Mouse (Mus musculus): ENCODE measurements around the gene Slc7a15. TPM values are rescaled to one million over a fixed set of nuclear protein-coding genes. Genes with fewer than 3 reads are reported as not detected.
"Not testable (repeated sequence)": the region's sequence is repeated elsewhere in the genome, so short reads cannot be mapped to it uniquely, and the experiment has no call there.

The Slc7a15 gene
- polyA plus RNA-seq (2012; fragmentation: generic; extraction: Trizol), result 0.06 TPM

GRCm38 (mm10) chr12:8598966-8599365, at the start of gene Slc7a15:
Gene Slc7a15, minus strand, starts transcription at chr12:8599066.
- not testable (repeated sequence) for H3K4me2 ChIP-seq (ENCODE audit: low read depth); H3K27me3 ChIP-seq (ENCODE audit: control insufficient read depth, insufficient read depth, insufficient read length); H3ac ChIP-seq (ENCODE audit: control insufficient read depth, insufficient read length); H3K79me2 ChIP-seq (ENCODE audit: control insufficient read depth, insufficient read depth); H3K4me3 ChIP-seq; H3K36me3 ChIP-seq (ENCODE audit: control insufficient read depth, insufficient read depth)

GRCm38 (mm10) chr12:8648211-8648610, 49.3 kb upstream of the Slc7a15 start:
- not testable (repeated sequence) for H3K4me2 ChIP-seq (ENCODE audit: low read depth); H3K4me3 ChIP-seq; H3K36me3 ChIP-seq (ENCODE audit: control insufficient read depth, insufficient read depth); H3K27me3 ChIP-seq (ENCODE audit: control insufficient read depth, insufficient read depth, insufficient read length); H3ac ChIP-seq (ENCODE audit: control insufficient read depth, insufficient read length); H3K79me2 ChIP-seq (ENCODE audit: control insufficient read depth, insufficient read depth)

- Histone ChIP-seq H3K4me2 (ENCODE audit: low read depth) (peak overlapping the region; percentile 79), H3ac (ENCODE audit: control insufficient read depth, insufficient read length) (peak overlapping the region; percentile 55), H3K79me2 (ENCODE audit: control insufficient read depth, insufficient read depth) (no peaks in the 10 kb centered on the region), H3K4me3 (peak overlapping the region; percentile 46), H3K36me3 (ENCODE audit: control insufficient read depth, insufficient read depth) (no peaks in the 10 kb centered on the region), H3K27me3 (ENCODE audit: control insufficient read depth, insufficient read depth, insufficient read length) (no peaks in the 10 kb centered on the region)
- no peak for TF ChIP-seq TCF12 (IDR thresholded peaks at IDR 0.05; ENCODE audit: insufficient read depth, poor library complexity, severe bottlenecking)
- no peak for TF ChIP-seq MYOG (IDR thresholded peaks at IDR 0.05; ENCODE audit: control insufficient read depth in 1 of 3, insufficient read depth in 1 of 3, insufficient read length in 2 of 3, low read depth in 2 of 3)
- TF ChIP-seq CEBPB (IDR thresholded peaks at IDR 0.05; ENCODE audit: insufficient read depth, poor library complexity, severe bottlenecking), result no peak
- no peak for TF ChIP-seq POLR2AphosphoS2 (IDR thresholded peaks at IDR 0.05; ENCODE audit: insufficient read length, low read depth)
- TF ChIP-seq USF1 (IDR thresholded peaks at IDR 0.05; ENCODE audit: low read depth), result no peak
- no peak for TF ChIP-seq MAX (IDR thresholded peaks at IDR 0.05; ENCODE audit: low read depth)
- TF ChIP-seq REST (IDR thresholded peaks at IDR 0.05; ENCODE audit: insufficient read depth, insufficient read length), result no peak
- no peak for TF ChIP-seq MYOD1 (IDR thresholded peaks at IDR 0.05; ENCODE audit: control insufficient read depth in 1 of 3, insufficient read length in 2 of 3, low read depth in 2 of 3)
- no peak for TF ChIP-seq POLR2A (IDR thresholded peaks at IDR 0.05; ENCODE audit: insufficient read length, low read depth)
- no peak for TF ChIP-seq SRF (IDR thresholded peaks at IDR 0.05; ENCODE audit: control insufficient read depth, insufficient read length, low read depth)
Measured at GRCm38 (mm10) chr12:8641425-8641735, 42.5 kb upstream of the Slc7a15 start.

GRCm38 (mm10) chr12:8640711-8641424, 42.0 kb upstream of the Slc7a15 start:
- no peaks in the 10 kb centered on the region for H3K36me3 ChIP-seq (ENCODE audit: control insufficient read depth, insufficient read depth)
- H3ac ChIP-seq (ENCODE audit: control insufficient read depth, insufficient read length), result peak overlapping the region; percentile 55
- H3K27me3 ChIP-seq (ENCODE audit: control insufficient read depth, insufficient read depth, insufficient read length), result no peaks in the 10 kb centered on the region
- peak overlapping the region; percentile 79 for H3K4me2 ChIP-seq (ENCODE audit: low read depth)
- H3K79me2 ChIP-seq (ENCODE audit: control insufficient read depth, insufficient read depth), result no peaks in the 10 kb centered on the region
- TF ChIP-seq MAX (IDR thresholded peaks at IDR 0.05; ENCODE audit: low read depth) (no peak), REST (IDR thresholded peaks at IDR 0.05; ENCODE audit: insufficient read depth, insufficient read length) (no peak), MYOG (IDR thresholded peaks at IDR 0.05; ENCODE audit: control insufficient read depth in 1 of 3, insufficient read depth in 1 of 3, insufficient read length in 2 of 3, low read depth in 2 of 3) (no peak), E2F4 (IDR thresholded peaks at IDR 0.05; ENCODE audit: insufficient read depth) (peak; percentile 57), TCF12 (IDR thresholded peaks at IDR 0.05; ENCODE audit: insufficient read depth, poor library complexity, severe bottlenecking) (no peak), POLR2A (IDR thresholded peaks at IDR 0.05; ENCODE audit: insufficient read length, low read depth) (peak; percentile 47), CEBPB (IDR thresholded peaks at IDR 0.05; ENCODE audit: insufficient read depth, poor library complexity, severe bottlenecking) (no peak), POLR2AphosphoS2 (IDR thresholded peaks at IDR 0.05; ENCODE audit: insufficient read length, low read depth) (no peak), TCF3 (IDR thresholded peaks at IDR 0.05; ENCODE audit: insufficient read length, low read depth) (no peak), USF1 (IDR thresholded peaks at IDR 0.05; ENCODE audit: low read depth) (no peak), MYOD1 (IDR thresholded peaks at IDR 0.05; ENCODE audit: control insufficient read depth in 1 of 3, insufficient read length in 2 of 3, low read depth in 2 of 3) (peak in 1 of 3 experiments; percentile 14), SRF (IDR thresholded peaks at IDR 0.05; ENCODE audit: control insufficient read depth, insufficient read length, low read depth) (no peak)
- peak overlapping the region; percentile 46 for H3K4me3 ChIP-seq

- not testable (repeated sequence) for H3K79me2 ChIP-seq (ENCODE audit: control insufficient read depth, insufficient read depth); H3K27me3 ChIP-seq (ENCODE audit: control insufficient read depth, insufficient read depth, insufficient read length); H3K36me3 ChIP-seq (ENCODE audit: control insufficient read depth, insufficient read depth)
- 0 out of 2 replicates have a peak, but pooled peaks have one; percentile 10 for TF ChIP-seq CEBPB (IDR thresholded peaks at IDR 0.05; ENCODE audit: insufficient read depth, poor library complexity, severe bottlenecking)
- H3ac ChIP-seq (ENCODE audit: control insufficient read depth, insufficient read length), result peak overlapping the region; percentile 55
- H3K4me2 ChIP-seq (ENCODE audit: low read depth), result peak overlapping the region; percentile 83
- peak overlapping the region; percentile 46 for H3K4me3 ChIP-seq
Measured at GRCm38 (mm10) chr12:8640186-8640585, 41.3 kb upstream of the Slc7a15 start.

- not testable (repeated sequence) for H3K27me3 ChIP-seq (ENCODE audit: control insufficient read depth, insufficient read depth, insufficient read length); H3K4me2 ChIP-seq (ENCODE audit: low read depth); H3K79me2 ChIP-seq (ENCODE audit: control insufficient read depth, insufficient read depth); H3ac ChIP-seq (ENCODE audit: control insufficient read depth, insufficient read length); H3K36me3 ChIP-seq (ENCODE audit: control insufficient read depth, insufficient read depth); H3K4me3 ChIP-seq
Measured at GRCm38 (mm10) chr12:8638411-8639087, 39.7 kb upstream of the Slc7a15 start.

Measured in myocyte (in vitro differentiated cells).